Mouse (Mus musculus) hindbrain, embryonic 13.5 days (tissue): ENCODE results near the gene Gm20388. TPM values are rescaled to one million over a fixed set of nuclear protein-coding genes. Genes with fewer than 3 reads are reported as not detected.

Experiments
- ATAC-seq: fragments of 200-750 bp; cut with Nextera tagmentation; 2 replicates; pipeline ENCODE4 v1.8.0; 2017; ENCODE audit warnings: moderate TSS enrichment; ENCODE audit not compliant: low FRiP score
- H3K27ac ChIP-seq: fragments of 300-500 bp; sonication (generic); 2 replicates; pipeline ENCODE4 v1.5.1; 2015; ENCODE audit warnings: inconsistent platforms, mild to moderate bottlenecking, moderate library complexity
- H3K27me3 ChIP-seq: fragments of 300-500 bp; sonication (generic); 2 replicates; pipeline ENCODE4 v1.6.1; 2015; ENCODE audit warnings: mild to moderate bottlenecking, inconsistent platforms
- H3K36me3 ChIP-seq: fragments of 300-500 bp; sonication (generic); 2 replicates; pipeline ENCODE4 v1.6.1; 2015; ENCODE audit warnings: mild to moderate bottlenecking, inconsistent platforms
- H3K4me1 ChIP-seq: fragments of 300-500 bp; sonication (generic); replicated peaks from 2 replicates; pipeline ENCODE4 v1.6.1; 2015; ENCODE audit warnings: inconsistent platforms
- H3K4me2 ChIP-seq: fragments of 300-500 bp; sonication (generic); 2 replicates; pipeline ENCODE4 v1.6.1; 2015; ENCODE audit warnings: inconsistent platforms, mild to moderate bottlenecking, moderate library complexity
- H3K4me3 ChIP-seq: fragments of 300-500 bp; sonication (generic); 2 replicates; pipeline ENCODE4 v1.5.1; 2015; ENCODE audit warnings: mild to moderate bottlenecking, inconsistent platforms
- H3K9ac ChIP-seq: fragments of 300-500 bp; sonication (generic); 2 replicates; pipeline ENCODE4 v1.6.1; 2015; ENCODE audit warnings: mild to moderate bottlenecking, inconsistent platforms
- H3K9me3 ChIP-seq: fragments of 300-500 bp; sonication (generic); 2 replicates; pipeline ENCODE4 v1.6.1; 2016; ENCODE audit warnings: inconsistent platforms
- WGBS: fragments of 180-500 bp; shearing (Covaris S2); methylation state at CpG from one replicate; pipeline ENCODE4 v1.1.7; 2015; 5-methylcytosine and 5-hydroxymethylcytosine counted together
- polyA plus RNA-seq: library from polyadenylated mRNA; unstranded; fragments of >200 nt; fragmentation: Nextera tagmentation; extraction: Ambion mirVana; gene quantifications from 2 replicates; pipeline ENCODE4 v1.2.1, GENCODE M21; 2015

Gene Gm20388
- polyA plus RNA-seq, 1 experiment from 2014 or later: 1.9 TPM

- no peak for ATAC-seq
- Histone ChIP-seq H3K36me3 (peaks cover 8% of the 10 kb centered on the region), H3K4me3 (no peak overlapping the region), H3K9me3 (no peaks in the 10 kb centered on the region), H3K27ac (no peak overlapping the region), H3K4me1 (no peaks in the 10 kb centered on the region), H3K4me2 (no peak overlapping the region), H3K9ac (no peak overlapping the region), H3K27me3 (no peaks in the 10 kb centered on the region)
- 88% methylated on average over 12 of the region's 12 CpGs for WGBS
These were observed 3931.4 kb downstream of the Gm20388 start for GRCm38 (mm10) chr8:123842086-123842485.

- H3K4me2 ChIP-seq: no peak overlapping the region
- H3K27ac ChIP-seq: no peak overlapping the region
- no peaks in the 10 kb centered on the region for H3K4me1 ChIP-seq
- WGBS: 83% methylated on average over 7 of the region's 7 CpGs
- no peak for ATAC-seq
- H3K36me3 ChIP-seq: no peaks in the 10 kb centered on the region; the same call in 1 of the 2 replicates
- no peak overlapping the region for H3K9ac ChIP-seq
- H3K27me3 ChIP-seq: no peaks in the 10 kb centered on the region
- no peaks in the 10 kb centered on the region for H3K9me3 ChIP-seq
- no peak overlapping the region for H3K4me3 ChIP-seq
These were observed 3933.7 kb downstream of the Gm20388 start for GRCm38 (mm10) chr8:123844341-123844740.

GRCm38 (mm10) chr8:123845114-123845513 is 3934.5 kb downstream of the Gm20388 start:
- Histone ChIP-seq H3K27ac (no peak overlapping the region), H3K9me3 (no peaks in the 10 kb centered on the region), H3K9ac (no peak overlapping the region), H3K36me3 (no peaks in the 10 kb centered on the region), H3K4me3 (no peak overlapping the region), H3K4me1 (no peaks in the 10 kb centered on the region), H3K27me3 (no peaks in the 10 kb centered on the region), H3K4me2 (no peak overlapping the region)
- ATAC-seq: no peak
- WGBS: 91% methylated on average over 13 of the region's 13 CpGs

- H3K4me1 ChIP-seq: no peaks in the 10 kb centered on the region
- no peak overlapping the region for H3K9ac ChIP-seq
- H3K4me3 ChIP-seq: no peak overlapping the region
- no peaks in the 10 kb centered on the region for H3K9me3 ChIP-seq
- no peaks in the 10 kb centered on the region for H3K27me3 ChIP-seq
- WGBS: 88% methylated on average over 10 of the region's 10 CpGs
- no peak overlapping the region for H3K27ac ChIP-seq
- no peak overlapping the region for H3K4me2 ChIP-seq
- ATAC-seq: no peak
- H3K36me3 ChIP-seq: no peaks in the 10 kb centered on the region
These were observed 3935.3 kb downstream of the Gm20388 start for GRCm38 (mm10) chr8:123845991-123846390.

GRCm38 (mm10) chr8:123846509-123846908 is 3935.9 kb downstream of the Gm20388 start:
- H3K27me3 ChIP-seq: no peaks in the 10 kb centered on the region
- ATAC-seq: no peak

GRCm38 (mm10) chr8:123847546-123847945 is 3936.9 kb downstream of the Gm20388 start:
- no peaks in the 10 kb centered on the region for H3K4me1 ChIP-seq
- no peaks in the 10 kb centered on the region for H3K27me3 ChIP-seq
- no peak for ATAC-seq
- H3K4me2 ChIP-seq: no peak overlapping the region
- no peak overlapping the region for H3K9ac ChIP-seq
- no peak overlapping the region for H3K4me3 ChIP-seq
- WGBS: 77% methylated on average over 3 of the region's 3 CpGs
- no peaks in the 10 kb centered on the region for H3K9me3 ChIP-seq
- no peaks in the 10 kb centered on the region for H3K36me3 ChIP-seq
- no peak overlapping the region for H3K27ac ChIP-seq

More at GRCm38 (mm10) chr8:123846509-123846908, 3935.9 kb downstream of the Gm20388 start:
- WGBS: 93% methylated on average over 12 of the region's 12 CpGs
- Histone ChIP-seq H3K4me1 (no peaks in the 10 kb centered on the region), H3K36me3 (no peaks in the 10 kb centered on the region), H3K27ac (no peak overlapping the region), H3K4me3 (no peak overlapping the region), H3K4me2 (no peak overlapping the region), H3K9me3 (no peaks in the 10 kb centered on the region), H3K9ac (no peak overlapping the region)

GRCm38 (mm10) chr8:123849352-123849751 is 3938.7 kb downstream of the Gm20388 start:
- no peak overlapping the region for H3K9ac ChIP-seq
- no peak overlapping the region for H3K27ac ChIP-seq
- 90% methylated on average over 4 of the region's 4 CpGs for WGBS
- ATAC-seq: no peak
- no peaks in the 10 kb centered on the region for H3K4me1 ChIP-seq
- no peaks in the 10 kb centered on the region for H3K36me3 ChIP-seq
- H3K4me3 ChIP-seq: no peak overlapping the region
- H3K9me3 ChIP-seq: no peaks in the 10 kb centered on the region
- H3K4me2 ChIP-seq: no peak overlapping the region
- H3K27me3 ChIP-seq: no peaks in the 10 kb centered on the region

GRCm38 (mm10) chr8:123851590-123851989 is 3940.9 kb downstream of the Gm20388 start:
- 84% methylated on average over 5 of the region's 5 CpGs for WGBS
- Histone ChIP-seq H3K4me3 (no peak overlapping the region), H3K9ac (no peak overlapping the region), H3K9me3 (no peaks in the 10 kb centered on the region), H3K27me3 (no peaks in the 10 kb centered on the region), H3K4me1 (no peaks in the 10 kb centered on the region), H3K27ac (no peak overlapping the region), H3K36me3 (0 out of 2 replicates have a peak, but pooled peaks cover 3% of the 10 kb centered on the region), H3K4me2 (no peak overlapping the region)
- ATAC-seq: no peak

GRCm38 (mm10) chr8:123854252-123854651 is 3943.6 kb downstream of the Gm20388 start:
- WGBS: 100% methylated on average over 1 of the region's 1 CpGs
- no peak for ATAC-seq
- no peak overlapping the region for H3K4me3 ChIP-seq
- peaks cover 14% of the 10 kb centered on the region for H3K4me1 ChIP-seq
- H3K4me2 ChIP-seq: no peak overlapping the region
- 0 out of 2 replicates have a peak, but pooled peaks cover 2% of the 10 kb centered on the region for H3K27me3 ChIP-seq
- H3K9ac ChIP-seq: no peak overlapping the region
- H3K27ac ChIP-seq: no peak overlapping the region
- no peaks in the 10 kb centered on the region for H3K9me3 ChIP-seq
- H3K36me3 ChIP-seq: 0 out of 2 replicates have a peak, but pooled peaks cover 3% of the 10 kb centered on the region

- Histone ChIP-seq H3K4me3 (no peak overlapping the region), H3K36me3 (0 out of 2 replicates have a peak, but pooled peaks cover 3% of the 10 kb centered on the region), H3K27ac (no peak overlapping the region), H3K27me3 (0 out of 2 replicates have a peak, but pooled peaks cover 2% of the 10 kb centered on the region), H3K9ac (no peak overlapping the region), H3K4me1 (peaks cover 14% of the 10 kb centered on the region), H3K9me3 (no peaks in the 10 kb centered on the region), H3K4me2 (no peak overlapping the region)
- no peak for ATAC-seq
- WGBS: 93% methylated on average over 9 of the region's 9 CpGs
These were observed 3944.3 kb downstream of the Gm20388 start for GRCm38 (mm10) chr8:123854733-123855475.

- peaks cover 16% of the 10 kb centered on the region for H3K27me3 ChIP-seq
- no peak overlapping the region for H3K4me3 ChIP-seq
- H3K4me1 ChIP-seq: peaks cover 18% of the 10 kb centered on the region
- 0 out of 2 replicates have a peak, but pooled peaks cover 3% of the 10 kb centered on the region for H3K36me3 ChIP-seq
- H3K4me2 ChIP-seq: no peak overlapping the region
- ATAC-seq: no peak
- no peak overlapping the region for H3K27ac ChIP-seq
- WGBS: 69% methylated on average over 3 of the region's 3 CpGs
- no peak overlapping the region for H3K9ac ChIP-seq
- no peaks in the 10 kb centered on the region for H3K9me3 ChIP-seq
These were observed 3946.7 kb downstream of the Gm20388 start for GRCm38 (mm10) chr8:123857361-123857760.

- Histone ChIP-seq H3K27me3 (peaks cover 23% of the 10 kb centered on the region), H3K4me3 (peak overlapping the region; percentile 78), H3K4me1 (peaks cover 18% of the 10 kb centered on the region), H3K9ac (peak overlapping the region; percentile 86), H3K27ac (peak overlapping the region; percentile 88), H3K36me3 (0 out of 2 replicates have a peak, but pooled peaks cover 3% of the 10 kb centered on the region), H3K4me2 (peak overlapping the region; percentile 72), H3K9me3 (no peaks in the 10 kb centered on the region)
- under 1% methylated on average over 17 of the region's 17 CpGs for WGBS
- ATAC-seq: peak; percentile 26
These were observed 3947.9 kb downstream of the Gm20388 start for GRCm38 (mm10) chr8:123858574-123858940.
